Mouse (Mus musculus) embryonic facial prominence, embryonic 12.5 days (tissue): ENCODE results near the gene Fam45a. TPM values are rescaled to one million over a fixed set of nuclear protein-coding genes. Genes with fewer than 3 reads are reported as not detected.

Experiments used
- ATAC-seq: fragments of 200-750 bp; cut with Nextera tagmentation; 2 replicates; pipeline ENCODE4 v1.8.0; 2017; ENCODE audit not compliant: insufficient number of reproducible peaks, insufficient read depth, low FRiP score, low TSS enrichment
- H3K27ac ChIP-seq: fragments of 300-500 bp; sonication (generic); 2 replicates; pipeline ENCODE4 v1.5.1; 2016; ENCODE audit warnings: mild to moderate bottlenecking
- H3K27me3 ChIP-seq: fragments of 300-500 bp; sonication (generic); 2 replicates; pipeline ENCODE4 v1.6.1; 2016; ENCODE audit warnings: mild to moderate bottlenecking, moderate library complexity
- H3K36me3 ChIP-seq: fragments of 300-500 bp; sonication (generic); 2 replicates; pipeline ENCODE4 v1.6.1; 2016; ENCODE audit warnings: mild to moderate bottlenecking
- H3K4me1 ChIP-seq: fragments of 300-500 bp; sonication (generic); 2 replicates; pipeline ENCODE4 v1.6.1; 2016
- H3K4me2 ChIP-seq: fragments of 300-500 bp; sonication (generic); replicated peaks from 2 replicates; pipeline ENCODE4 v1.6.1; 2016; ENCODE audit warnings: mild to moderate bottlenecking, moderate library complexity
- H3K4me3 ChIP-seq: fragments of 300-500 bp; sonication (generic); 2 replicates; pipeline ENCODE4 v1.5.1; 2016; ENCODE audit warnings: mild to moderate bottlenecking
- H3K9ac ChIP-seq: fragments of 300-500 bp; sonication (generic); 2 replicates; pipeline ENCODE4 v1.6.1; 2016; ENCODE audit warnings: mild to moderate bottlenecking, moderate library complexity
- H3K9me3 ChIP-seq: fragments of 300-500 bp; sonication (generic); 2 replicates; pipeline ENCODE4 v1.6.1; 2016; ENCODE audit warnings: mild to moderate bottlenecking, moderate library complexity
- WGBS: fragments of 180-500 bp; shearing (Covaris S2); methylation state at CpG from one replicate; pipeline ENCODE4 v1.1.7; 2016; 5-methylcytosine and 5-hydroxymethylcytosine counted together
- polyA plus RNA-seq: library from polyadenylated mRNA; unstranded; fragments of >200 nt; fragmentation: Nextera tagmentation; extraction: Ambion mirVana; gene quantifications from 2 replicates; pipeline ENCODE4 v1.2.1, GENCODE M21; 2016

Gene Fam45a
- polyA plus RNA-seq: 35.3 and 37.1 TPM in 2 replicates

DNA sequence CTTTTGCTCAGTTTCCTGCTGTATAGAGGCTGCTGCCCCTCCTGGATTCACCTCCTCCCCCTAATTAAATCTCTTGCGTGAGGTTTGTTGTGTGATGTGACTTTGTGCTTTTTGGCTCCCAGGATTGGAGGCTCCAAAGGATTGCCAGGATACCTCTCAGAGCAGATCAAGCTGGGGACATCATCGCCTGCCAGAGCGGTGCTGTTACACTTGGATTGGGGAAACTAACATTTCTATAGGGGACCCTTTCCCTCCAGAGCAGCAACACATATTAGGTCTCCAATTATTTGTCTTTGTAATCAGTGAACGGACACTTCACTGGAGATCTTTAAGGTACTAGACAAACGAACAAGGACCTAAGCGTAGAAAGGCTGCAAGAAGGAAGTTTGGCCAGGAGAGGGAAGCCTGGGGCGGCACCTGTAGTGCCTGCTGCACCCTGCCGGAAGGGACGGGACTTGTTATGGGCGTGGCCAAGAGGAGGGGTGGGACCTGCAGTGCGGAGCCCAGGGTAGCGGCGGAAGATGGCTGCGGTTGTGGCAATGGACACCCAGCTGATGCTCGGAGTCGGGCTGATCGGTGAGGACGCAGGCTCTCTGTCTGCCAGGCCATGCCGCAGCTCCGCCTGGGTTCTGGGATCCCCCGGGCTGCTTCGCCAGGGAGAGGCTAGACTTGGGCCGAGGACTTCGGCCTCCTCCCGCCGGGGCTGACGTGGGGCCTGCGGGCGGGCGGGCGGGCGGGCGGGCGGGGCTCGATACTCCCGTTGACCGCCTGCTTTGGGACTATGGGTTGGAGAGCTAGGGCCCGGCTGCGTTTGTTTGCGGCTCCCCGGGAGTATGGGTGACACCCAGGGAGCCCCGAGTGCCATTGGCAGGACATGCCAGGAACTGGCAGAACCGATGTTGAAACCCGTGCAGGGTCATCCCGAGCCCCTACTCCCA is at the start of gene Fam45a:
TSS of gene Fam45a (plus strand) at position 488 of the 938 bp plus-strand sequence.
- H3K4me2 ChIP-seq: peak within 1 kb of the TSS; percentile 62
- H3K4me3 ChIP-seq: peak within 1 kb of the TSS; percentile 83
- no peaks in the 10 kb centered on the region for H3K27me3 ChIP-seq
- peak; percentile 99 for ATAC-seq
- H3K9me3 ChIP-seq: no peaks in the 10 kb centered on the region
- H3K9ac ChIP-seq: peak within 1 kb of the TSS; percentile 79
- WGBS: 2% methylated on average over 45 of the region's 45 CpGs
- H3K4me1 ChIP-seq: no peaks in the 10 kb centered on the region; the same call in 1 of the 2 replicates
- peaks cover 13% of the 10 kb centered on the region for H3K36me3 ChIP-seq
- H3K27ac ChIP-seq: peak within 1 kb of the TSS; percentile 67

DNA sequence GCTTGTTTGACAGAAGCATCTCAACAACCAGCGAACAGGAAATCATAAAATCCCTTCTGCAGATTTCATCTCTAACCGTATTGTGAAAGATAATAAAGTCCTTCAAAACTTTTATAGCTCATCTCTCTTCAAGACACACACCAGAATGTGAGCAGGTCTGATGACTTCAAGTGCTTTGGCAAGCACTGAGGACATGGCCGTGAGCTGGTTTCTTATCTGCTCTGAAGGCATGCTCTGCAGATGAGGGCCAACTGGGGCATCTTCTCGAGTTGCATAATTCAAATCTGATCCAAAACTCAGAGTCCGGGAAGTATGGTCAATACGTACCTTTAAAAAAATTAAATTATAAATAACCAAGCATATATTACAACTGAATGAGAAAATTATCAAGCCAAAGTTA is 38.0 kb upstream of the Fam45a start:
- ATAC-seq: no peak
- H3K27me3 ChIP-seq: no peaks in the 10 kb centered on the region
- no peaks in the 10 kb centered on the region for H3K4me1 ChIP-seq
- H3K9me3 ChIP-seq: no peaks in the 10 kb centered on the region
- 94% methylated on average over 6 of the region's 6 CpGs for WGBS
- H3K4me2 ChIP-seq: no peak overlapping the region
- no peak overlapping the region for H3K9ac ChIP-seq
- no peak overlapping the region for H3K4me3 ChIP-seq
- no peak overlapping the region for H3K27ac ChIP-seq
- peaks cover 76% of the 10 kb centered on the region for H3K36me3 ChIP-seq

DNA sequence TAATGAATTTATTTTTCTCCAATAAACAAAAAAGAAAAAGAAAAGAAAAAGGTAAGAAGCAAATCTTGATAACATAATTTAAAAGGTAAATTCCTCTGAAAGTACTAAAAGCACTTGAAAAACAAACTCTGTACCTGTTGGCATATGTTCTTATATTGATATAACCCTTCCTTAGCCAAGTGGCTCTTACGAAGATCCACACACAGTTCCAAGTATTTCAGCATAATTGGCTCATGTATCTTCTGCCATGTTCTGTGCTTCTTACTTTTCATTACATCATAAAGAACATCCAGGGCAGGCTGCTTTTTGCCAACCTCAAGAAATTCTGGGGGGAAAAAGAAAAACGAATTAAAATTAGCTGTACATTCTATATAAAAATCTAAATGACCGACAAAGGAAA is 29.4 kb upstream of the Fam45a start:
- Histone ChIP-seq H3K9me3 (no peaks in the 10 kb centered on the region), H3K36me3 (peaks cover 34% of the 10 kb centered on the region), H3K4me3 (no peak overlapping the region), H3K4me1 (0 out of 2 replicates have a peak, but pooled peaks cover 5% of the 10 kb centered on the region), H3K4me2 (no peak overlapping the region), H3K27me3 (no peaks in the 10 kb centered on the region), H3K9ac (no peak overlapping the region), H3K27ac (no peak overlapping the region)
- WGBS: 84% methylated on average over 3 of the region's 3 CpGs
- ATAC-seq: no peak

DNA sequence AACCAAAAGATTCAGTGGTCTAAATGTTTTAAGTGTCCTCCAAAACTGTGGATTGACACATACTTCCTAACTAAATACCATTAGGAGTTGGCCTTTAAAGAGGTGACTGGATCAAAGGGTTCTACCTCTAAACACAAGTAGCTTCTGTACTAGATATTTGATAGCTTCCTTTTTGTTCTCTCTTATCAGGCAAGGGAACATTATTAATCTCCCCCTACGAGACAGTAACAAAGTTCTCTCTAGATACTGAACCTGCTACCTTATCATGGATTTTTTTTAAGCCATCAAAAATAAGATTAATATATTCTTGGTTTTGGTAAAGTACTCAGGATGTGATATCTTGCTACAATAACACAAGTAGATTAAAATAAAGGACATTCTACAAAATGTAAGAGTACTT is 26.7 kb upstream of the Fam45a start:
- no peaks in the 10 kb centered on the region for H3K27me3 ChIP-seq
- H3K9me3 ChIP-seq: no peaks in the 10 kb centered on the region
- ATAC-seq: no peak
- H3K4me3 ChIP-seq: no peak overlapping the region
- no peak overlapping the region for H3K9ac ChIP-seq
- WGBS: 71% methylated on average over 1 of the region's 1 CpGs
- H3K4me2 ChIP-seq: no peak overlapping the region
- peaks cover 15% of the 10 kb centered on the region for H3K36me3 ChIP-seq
- H3K27ac ChIP-seq: no peak overlapping the region
- peaks cover 11% of the 10 kb centered on the region; the same call in 1 of the 2 replicates for H3K4me1 ChIP-seq

DNA sequence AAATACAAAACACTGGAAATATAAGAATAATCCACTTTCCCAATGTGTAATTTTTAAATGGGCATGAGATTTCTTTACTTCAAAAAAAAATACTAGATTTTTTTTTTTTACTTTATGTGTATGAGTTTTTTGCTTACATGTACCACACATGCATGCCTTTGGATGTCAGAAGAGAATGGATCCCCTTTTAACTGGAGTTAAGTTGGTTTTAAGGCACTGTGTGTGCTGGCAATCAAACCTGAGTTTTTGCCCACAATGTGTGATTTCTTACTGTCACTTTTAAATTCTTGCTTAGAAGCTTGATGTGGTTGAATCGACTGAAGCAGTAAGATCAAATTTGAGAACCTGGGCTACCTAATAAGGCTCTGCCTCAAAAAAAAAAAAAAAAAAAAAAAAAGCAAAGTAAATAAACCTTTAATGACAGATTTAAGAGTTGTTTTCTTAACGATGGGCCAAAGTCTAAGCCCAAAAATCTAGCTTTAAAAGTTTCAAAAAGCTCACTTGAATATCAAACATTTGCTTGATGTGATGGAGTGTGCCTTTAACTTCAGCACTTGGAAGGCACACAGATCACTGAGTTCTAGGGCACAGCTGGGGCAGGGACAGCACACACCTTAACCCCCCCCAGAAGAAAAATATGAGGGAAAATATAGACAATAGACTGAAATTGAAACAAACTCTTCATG is 23.8 kb upstream of the Fam45a start:
- H3K4me1 ChIP-seq: peaks cover 11% of the 10 kb centered on the region; the same call in 1 of the 2 replicates
- no peaks in the 10 kb centered on the region for H3K27me3 ChIP-seq
- H3K27ac ChIP-seq: no peak overlapping the region
- no peak overlapping the region for H3K4me3 ChIP-seq
- H3K9me3 ChIP-seq: no peaks in the 10 kb centered on the region
- 0 out of 2 replicates have a peak, but pooled peaks cover 2% of the 10 kb centered on the region for H3K36me3 ChIP-seq
- 55% methylated on average over 2 of the region's 2 CpGs for WGBS
- peak overlapping the region; percentile 73; the same call in 1 of the 2 replicates for H3K4me2 ChIP-seq
- ATAC-seq: no peak
- no peak overlapping the region for H3K9ac ChIP-seq

DNA sequence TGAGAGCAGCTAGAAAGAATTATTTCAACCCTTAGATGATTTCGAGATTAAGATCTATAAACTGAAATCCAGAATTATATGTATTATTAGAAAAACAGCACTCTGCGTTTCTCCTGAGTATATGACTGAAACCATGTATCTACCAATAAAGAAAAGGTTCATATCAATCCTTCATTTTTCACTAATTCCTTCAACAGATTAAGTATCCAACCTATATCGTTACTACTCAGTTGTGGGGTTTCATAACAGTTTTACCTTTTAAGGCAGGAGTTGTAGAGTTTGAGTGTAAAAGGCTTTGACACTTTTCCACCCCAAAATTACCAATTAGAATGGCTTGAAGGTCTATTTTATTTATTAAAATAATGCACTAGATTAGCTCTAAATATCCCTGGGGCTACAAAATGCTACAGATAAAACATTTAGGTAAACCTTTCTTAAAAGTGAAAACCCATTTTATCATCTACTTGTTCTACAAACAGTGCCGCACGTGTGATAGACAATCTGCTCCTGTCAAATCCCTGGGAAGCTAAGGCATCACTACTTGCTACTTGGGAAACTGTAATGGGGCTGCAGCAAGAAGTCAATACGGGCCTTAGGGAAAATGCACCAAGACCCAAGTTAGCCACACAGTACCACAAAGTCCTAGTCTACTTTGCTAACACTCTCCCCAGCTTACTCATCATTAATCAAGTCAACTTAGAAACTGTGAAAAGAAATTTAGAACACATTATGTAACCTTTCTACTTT is 23.0 kb upstream of the Fam45a start:
- Histone ChIP-seq H3K27me3 (no peaks in the 10 kb centered on the region), H3K9ac (peak overlapping the region; percentile 36; the same call in 1 of the 2 replicates), H3K36me3 (0 out of 2 replicates have a peak, but pooled peaks cover 2% of the 10 kb centered on the region), H3K4me2 (peak overlapping the region; percentile 73), H3K27ac (no peak overlapping the region), H3K4me3 (peak overlapping the region; percentile 28), H3K9me3 (no peaks in the 10 kb centered on the region), H3K4me1 (peaks cover 11% of the 10 kb centered on the region; the same call in 1 of the 2 replicates)
- ATAC-seq: no peak
- WGBS: 46% methylated on average over 6 of the region's 6 CpGs

DNA sequence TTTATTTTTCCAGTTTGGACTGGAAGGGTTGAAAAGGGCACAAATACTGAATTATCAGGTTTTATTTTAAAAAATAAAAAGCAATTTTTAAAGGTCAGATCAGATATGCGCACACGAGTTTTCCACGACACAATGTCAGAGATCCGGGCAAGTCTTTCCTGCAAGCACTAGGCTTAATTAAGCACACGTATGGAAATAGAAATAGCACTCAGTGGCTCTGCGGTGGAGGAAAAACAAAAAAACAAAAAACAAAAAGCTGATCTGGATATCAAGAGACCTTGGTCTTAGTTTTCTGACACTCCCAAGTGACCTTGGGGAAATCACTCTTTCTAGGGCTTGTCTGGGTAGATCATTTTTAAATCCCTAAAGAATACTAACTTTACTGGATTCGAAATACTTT is 21.9 kb upstream of the Fam45a start:
- Histone ChIP-seq H3K27ac (peak overlapping the region; percentile 97), H3K9me3 (no peaks in the 10 kb centered on the region), H3K4me2 (peak overlapping the region; percentile 73), H3K9ac (peak overlapping the region; percentile 99), H3K27me3 (no peaks in the 10 kb centered on the region), H3K4me3 (peak overlapping the region; percentile 96), H3K36me3 (0 out of 2 replicates have a peak, but pooled peaks cover 2% of the 10 kb centered on the region), H3K4me1 (peaks cover 11% of the 10 kb centered on the region; the same call in 1 of the 2 replicates)
- ATAC-seq: no peak
- WGBS: 2% methylated on average over 7 of the region's 7 CpGs

DNA sequence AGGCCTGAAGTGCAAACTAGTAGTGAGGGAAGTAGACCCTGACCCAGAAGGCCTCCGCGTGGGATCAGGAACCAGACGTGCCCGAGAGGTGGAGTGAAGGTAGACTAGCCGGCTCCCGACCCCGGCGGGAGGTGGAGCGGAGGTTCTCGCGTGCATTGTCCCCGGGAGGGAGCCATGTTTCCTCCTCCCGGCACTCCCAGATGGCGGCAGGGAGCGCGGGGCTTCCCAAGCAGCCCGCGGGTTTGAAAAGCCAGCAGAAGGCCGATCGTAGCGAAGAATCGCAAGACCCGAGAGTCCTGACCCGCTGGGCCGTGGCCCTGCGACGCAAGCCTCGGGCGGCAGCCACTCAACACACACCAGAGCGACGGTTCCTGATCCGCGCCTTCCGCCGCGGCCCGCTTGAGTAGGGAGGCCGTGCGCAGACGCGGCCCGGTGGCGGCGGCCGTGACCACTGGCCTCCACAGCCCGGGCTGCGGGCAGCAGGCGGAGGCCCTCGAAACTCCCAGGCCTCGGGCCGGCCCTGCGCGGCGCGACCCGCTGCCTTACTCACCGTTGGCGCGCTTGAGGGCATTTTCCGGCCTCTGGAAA is 21.4 kb upstream of the Fam45a start:
- H3K27me3 ChIP-seq: no peaks in the 10 kb centered on the region
- H3K4me2 ChIP-seq: peak overlapping the region; percentile 73
- peak; percentile 82 for ATAC-seq
- under 1% methylated on average over 58 of the region's 60 CpGs for WGBS
- H3K4me1 ChIP-seq: peaks cover 11% of the 10 kb centered on the region; the same call in 1 of the 2 replicates
- H3K36me3 ChIP-seq: 0 out of 2 replicates have a peak, but pooled peaks cover 2% of the 10 kb centered on the region
- H3K9me3 ChIP-seq: no peaks in the 10 kb centered on the region
- peak overlapping the region; percentile 97 for H3K27ac ChIP-seq
- peak overlapping the region; percentile 96 for H3K4me3 ChIP-seq
- peak overlapping the region; percentile 99 for H3K9ac ChIP-seq

DNA sequence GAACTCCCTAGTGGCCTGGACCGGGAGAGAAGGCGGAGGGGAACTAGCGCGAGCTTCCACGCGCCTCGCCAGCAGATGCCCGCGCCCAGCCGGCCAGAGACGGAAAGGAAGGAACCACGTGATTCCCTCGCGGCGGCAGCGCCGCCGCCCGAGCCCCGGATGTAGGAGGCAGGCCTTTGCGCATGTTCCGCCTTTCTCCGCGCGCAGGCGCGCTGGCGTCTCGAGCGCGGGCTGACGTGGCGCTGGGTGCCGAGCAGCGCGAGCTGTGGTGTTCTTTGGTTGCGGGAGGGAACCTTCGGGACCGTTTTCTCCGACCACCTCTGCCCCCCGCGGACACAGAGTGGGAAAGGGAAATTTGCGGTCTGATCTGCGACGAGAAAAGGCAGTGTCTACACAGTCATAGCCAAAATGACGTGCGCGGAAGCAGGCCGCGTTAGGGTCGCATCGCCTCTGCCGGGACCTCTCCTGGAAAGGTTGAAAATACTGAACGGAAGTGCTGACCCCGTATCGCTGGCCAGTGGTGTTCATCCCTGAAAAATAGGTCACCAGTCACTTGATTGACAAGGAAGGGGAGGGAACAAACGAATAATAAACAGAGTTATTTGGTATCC is 20.7 kb upstream of the Fam45a start, which contains the start of gene Eif3a:
TSS of gene Eif3a (minus strand) at position 108 of the 611 bp plus-strand sequence.
- Histone ChIP-seq H3K36me3 (0 out of 2 replicates have a peak, but pooled peaks cover 2% of the 10 kb centered on the region), H3K9me3 (no peaks in the 10 kb centered on the region), H3K4me2 (peak within 1 kb of the TSS; percentile 73), H3K27ac (peak within 1 kb of the TSS; percentile 97), H3K27me3 (no peaks in the 10 kb centered on the region), H3K9ac (peak within 1 kb of the TSS; percentile 99), H3K4me3 (peak within 1 kb of the TSS; percentile 96), H3K4me1 (peaks cover 11% of the 10 kb centered on the region; the same call in 1 of the 2 replicates)
- under 1% methylated on average over 57 of the region's 57 CpGs for WGBS
- peak; percentile 87 for ATAC-seq

DNA sequence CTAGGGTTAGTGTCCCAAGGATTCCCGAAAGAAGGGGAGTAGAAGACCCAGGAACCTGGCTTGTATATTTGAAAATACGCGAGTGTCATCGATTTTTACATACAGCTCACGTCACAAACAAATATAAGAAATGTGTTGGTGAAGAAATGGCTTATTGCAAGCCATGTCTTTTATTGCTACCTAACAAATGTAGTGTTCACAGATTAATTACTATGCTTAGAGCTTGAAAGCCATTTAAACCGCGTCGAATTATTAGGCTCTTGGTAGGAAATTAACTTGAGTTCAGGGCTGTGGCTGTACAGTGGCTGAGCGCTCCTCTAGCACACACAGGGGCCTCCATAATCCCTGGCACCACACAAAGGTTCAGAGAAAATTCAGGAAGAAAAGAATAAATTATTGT is 20.2 kb upstream of the Fam45a start:
- peak overlapping the region; percentile 97 for H3K27ac ChIP-seq
- peaks cover 7% of the 10 kb centered on the region; the same call in 1 of the 2 replicates for H3K4me1 ChIP-seq
- H3K4me3 ChIP-seq: peak overlapping the region; percentile 96
- H3K9ac ChIP-seq: peak overlapping the region; percentile 99
- 0 out of 2 replicates have a peak, but pooled peaks cover 2% of the 10 kb centered on the region for H3K36me3 ChIP-seq
- no peak for ATAC-seq
- no peaks in the 10 kb centered on the region for H3K9me3 ChIP-seq
- 19% methylated on average over 9 of the region's 9 CpGs for WGBS
- H3K4me2 ChIP-seq: peak overlapping the region; percentile 73
- H3K27me3 ChIP-seq: no peaks in the 10 kb centered on the region
